Mouse (Mus musculus): ENCODE results near the gene Tmem200b. TPM values are rescaled to one million over a fixed set of nuclear protein-coding genes. Genes with fewer than 3 reads are reported as not detected.

Gene Tmem200b
- polyA plus RNA-seq, 1 experiment from 2014 or later = 0.71 TPM

DNA sequence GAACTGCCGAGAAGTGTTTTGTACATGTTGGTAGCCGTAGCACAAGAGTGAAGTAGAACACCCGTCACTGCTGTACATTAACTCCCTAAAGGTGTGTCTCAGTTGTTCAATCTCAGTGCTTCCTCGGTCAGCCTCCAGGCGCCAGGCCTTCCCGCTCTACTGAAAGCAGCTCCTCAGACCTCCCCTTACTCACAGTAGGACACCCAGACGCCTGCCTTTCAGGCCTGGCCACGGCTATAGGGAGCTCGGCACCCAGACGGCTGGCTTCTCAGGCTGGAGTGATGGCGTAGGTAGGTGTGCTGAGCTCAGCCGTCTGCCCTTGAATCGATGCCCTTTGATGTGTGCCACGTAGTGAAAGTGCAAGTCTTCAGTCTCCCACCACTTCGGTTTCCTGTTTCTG lies 20.5 kb upstream of the Tmem200b start:
- H3K9me3 ChIP-seq (ENCODE audit: control insufficient read depth, low read depth, low read length) = no peaks in the 10 kb centered on the region
- peaks cover 57% of the 10 kb centered on the region for H3K36me3 ChIP-seq (ENCODE audit: control insufficient read depth, insufficient read depth, low read length)
- H3K27ac ChIP-seq (ENCODE audit: low read length) = no peak overlapping the region
- H3K4me1 ChIP-seq (ENCODE audit: control insufficient read depth, insufficient read depth, low read length) = no peaks in the 10 kb centered on the region
- H3K27me3 ChIP-seq (ENCODE audit: control insufficient read depth, insufficient read depth, low read length) = no peaks in the 10 kb centered on the region
- no peak overlapping the region for H3K4me3 ChIP-seq (ENCODE audit: low read depth, low read length)
- 92% methylated on average over 15 of the region's 15 CpGs for WGBS
- H3K9ac ChIP-seq (replicated peaks; ENCODE audit: low read depth, low read length) = no peak overlapping the region
- no peak for ATAC-seq (ENCODE audit: insufficient number of reproducible peaks, insufficient read depth, low FRiP score, low read depth)
- H3K4me2 ChIP-seq (replicated peaks; ENCODE audit: low read depth, low read length) = no peak overlapping the region

DNA sequence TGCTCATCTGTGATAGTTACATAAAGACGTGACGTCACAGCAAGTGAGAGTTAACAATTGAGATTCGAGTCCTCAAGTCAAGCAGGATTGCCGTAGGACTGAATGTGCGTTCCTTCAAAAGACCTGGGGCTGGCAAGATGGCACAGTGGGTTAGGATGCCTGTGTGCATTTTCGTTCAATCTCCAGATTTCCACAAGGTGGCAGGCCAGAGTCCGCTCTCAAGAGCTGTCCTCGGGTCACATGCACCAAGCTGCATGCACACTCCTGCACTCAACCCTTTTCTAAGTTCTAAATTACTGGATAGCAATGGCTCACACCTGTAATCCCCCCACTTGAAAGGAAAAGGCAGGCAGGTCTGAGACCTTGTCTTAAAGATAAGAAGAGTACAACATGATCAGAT lies 17.1 kb upstream of the Tmem200b start:
- Histone ChIP-seq H3K9ac (replicated peaks; ENCODE audit: low read depth, low read length) (no peak overlapping the region), H3K9me3 (ENCODE audit: control insufficient read depth, low read depth, low read length) (no peaks in the 10 kb centered on the region), H3K36me3 (ENCODE audit: control insufficient read depth, insufficient read depth, low read length) (peaks cover 32% of the 10 kb centered on the region), H3K4me1 (ENCODE audit: control insufficient read depth, insufficient read depth, low read length) (no peaks in the 10 kb centered on the region), H3K4me3 (ENCODE audit: low read depth, low read length) (no peak overlapping the region), H3K4me2 (replicated peaks; ENCODE audit: low read depth, low read length) (no peak overlapping the region), H3K27ac (ENCODE audit: low read length) (no peak overlapping the region), H3K27me3 (ENCODE audit: control insufficient read depth, insufficient read depth, low read length) (no peaks in the 10 kb centered on the region)
- no peak for ATAC-seq (ENCODE audit: insufficient number of reproducible peaks, insufficient read depth, low FRiP score, low read depth)
- WGBS = 57% methylated on average over 8 of the region's 8 CpGs

DNA sequence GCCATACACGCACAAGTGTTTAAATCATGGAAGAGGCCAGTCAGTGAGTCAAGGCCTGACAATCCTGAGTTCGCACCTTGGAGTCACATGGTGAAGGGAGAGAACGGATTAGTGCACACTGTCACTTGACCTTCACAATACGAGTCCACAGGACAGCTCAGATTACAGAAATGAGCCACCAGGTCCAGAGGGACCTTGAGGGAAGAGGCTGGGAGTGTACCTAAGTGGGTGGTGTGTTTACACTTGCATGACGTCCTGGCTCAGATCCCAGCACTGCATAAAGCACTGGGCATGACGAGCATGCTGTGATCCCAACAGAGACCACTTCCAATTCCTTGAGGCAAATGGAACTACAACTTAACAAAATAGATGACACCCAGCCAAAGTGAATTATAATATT lies 15.1 kb upstream of the Tmem200b start:
- no peak overlapping the region for H3K9ac ChIP-seq (replicated peaks; ENCODE audit: low read depth, low read length)
- no peak overlapping the region for H3K27ac ChIP-seq (ENCODE audit: low read length)
- ATAC-seq (ENCODE audit: insufficient number of reproducible peaks, insufficient read depth, low FRiP score, low read depth) = peak; percentile 49
- H3K9me3 ChIP-seq (ENCODE audit: control insufficient read depth, low read depth, low read length) = no peaks in the 10 kb centered on the region
- no peaks in the 10 kb centered on the region for H3K27me3 ChIP-seq (ENCODE audit: control insufficient read depth, insufficient read depth, low read length)
- H3K4me1 ChIP-seq (ENCODE audit: control insufficient read depth, insufficient read depth, low read length) = 0 out of 2 replicates have a peak, but pooled peaks cover 4% of the 10 kb centered on the region
- H3K4me2 ChIP-seq (replicated peaks; ENCODE audit: low read depth, low read length) = no peak overlapping the region
- WGBS = 38% methylated on average over 6 of the region's 6 CpGs
- peaks cover 12% of the 10 kb centered on the region for H3K36me3 ChIP-seq (ENCODE audit: control insufficient read depth, insufficient read depth, low read length)
- H3K4me3 ChIP-seq (ENCODE audit: low read depth, low read length) = no peak overlapping the region

DNA sequence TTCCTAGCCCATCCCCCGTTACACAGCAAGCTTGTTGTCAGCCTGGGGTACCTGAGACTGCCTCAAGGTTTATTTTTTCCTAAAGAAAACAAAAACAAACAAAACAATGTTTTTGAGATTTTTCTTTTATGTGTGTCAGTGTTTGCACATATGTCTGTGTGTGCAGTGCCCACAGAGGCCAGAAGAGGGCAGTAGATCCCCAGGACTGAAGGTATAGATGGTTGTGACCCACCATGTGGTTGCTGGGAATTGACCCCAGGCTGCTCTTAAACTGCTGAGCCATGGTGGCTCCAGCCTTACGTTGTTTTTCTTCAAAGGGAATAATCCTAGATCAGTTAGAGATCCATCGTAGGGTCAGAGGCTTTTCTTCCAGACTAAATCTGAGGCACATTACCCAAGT lies 13.7 kb upstream of the Tmem200b start:
- H3K27me3 ChIP-seq (ENCODE audit: control insufficient read depth, insufficient read depth, low read length) = no peaks in the 10 kb centered on the region
- H3K9ac ChIP-seq (replicated peaks; ENCODE audit: low read depth, low read length) = no peak overlapping the region
- 0 out of 2 replicates have a peak, but pooled peaks cover 4% of the 10 kb centered on the region for H3K4me1 ChIP-seq (ENCODE audit: control insufficient read depth, insufficient read depth, low read length)
- no peak overlapping the region for H3K4me3 ChIP-seq (ENCODE audit: low read depth, low read length)
- H3K27ac ChIP-seq (ENCODE audit: low read length) = no peak overlapping the region
- ATAC-seq (ENCODE audit: insufficient number of reproducible peaks, insufficient read depth, low FRiP score, low read depth) = no peak
- H3K36me3 ChIP-seq (ENCODE audit: control insufficient read depth, insufficient read depth, low read length) = no peaks in the 10 kb centered on the region; the same call in 1 of the 2 replicates
- WGBS = 95% methylated on average over 3 of the region's 3 CpGs
- no peaks in the 10 kb centered on the region for H3K9me3 ChIP-seq (ENCODE audit: control insufficient read depth, low read depth, low read length)
- no peak overlapping the region for H3K4me2 ChIP-seq (replicated peaks; ENCODE audit: low read depth, low read length)

DNA sequence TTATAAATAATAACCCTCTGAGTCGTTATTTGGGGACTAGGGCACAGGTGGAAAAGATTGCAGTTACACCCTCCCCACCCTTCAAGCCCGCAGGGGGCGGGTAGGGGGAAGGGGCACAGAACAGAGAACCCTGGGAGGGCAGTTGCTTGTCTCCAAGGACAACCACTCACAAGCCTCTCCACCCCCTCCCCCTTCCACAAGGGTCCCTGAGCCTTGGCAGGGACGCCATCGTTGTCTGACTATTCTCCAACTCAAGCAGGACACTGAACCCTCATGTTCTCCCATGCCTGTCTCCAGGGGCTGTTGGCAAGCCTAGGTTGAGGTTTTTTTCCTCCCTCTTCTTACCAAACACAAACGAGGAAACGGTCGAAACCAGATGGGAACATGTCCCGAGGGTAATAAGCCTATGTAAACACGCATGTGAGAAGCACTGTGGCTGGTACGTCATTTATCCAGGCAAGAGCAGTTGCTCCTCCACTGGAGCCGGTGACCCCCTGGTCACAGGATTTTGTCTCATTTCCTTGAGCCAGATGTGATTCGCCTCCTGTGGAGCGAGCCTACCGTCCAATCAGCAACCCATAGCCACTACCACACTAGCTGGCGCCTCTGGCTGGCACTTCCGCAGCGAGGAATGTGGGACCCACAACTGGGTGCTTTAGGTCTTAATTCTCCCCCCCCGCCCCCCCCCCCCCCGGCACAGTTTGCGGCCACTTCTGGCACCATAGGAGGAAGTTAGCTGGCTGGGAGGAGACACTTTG lies 11.2 kb upstream of the Tmem200b start:
- Histone ChIP-seq H3K27ac (ENCODE audit: low read length) (no peak overlapping the region), H3K9me3 (ENCODE audit: control insufficient read depth, low read depth, low read length) (no peaks in the 10 kb centered on the region), H3K27me3 (ENCODE audit: control insufficient read depth, insufficient read depth, low read length) (peaks cover under 1% of the 10 kb centered on the region; the same call in 1 of the 2 replicates), H3K4me3 (ENCODE audit: low read depth, low read length) (no peak overlapping the region), H3K36me3 (ENCODE audit: control insufficient read depth, insufficient read depth, low read length) (no peaks in the 10 kb centered on the region; the same call in 1 of the 2 replicates), H3K4me2 (replicated peaks; ENCODE audit: low read depth, low read length) (peak overlapping the region; percentile 26), H3K9ac (replicated peaks; ENCODE audit: low read depth, low read length) (no peak overlapping the region), H3K4me1 (ENCODE audit: control insufficient read depth, insufficient read depth, low read length) (peaks cover 13% of the 10 kb centered on the region; the same call in 1 of the 2 replicates)
- ATAC-seq (ENCODE audit: insufficient number of reproducible peaks, insufficient read depth, low FRiP score, low read depth) = no peak
- WGBS = 7% methylated on average over 19 of the region's 21 CpGs

DNA sequence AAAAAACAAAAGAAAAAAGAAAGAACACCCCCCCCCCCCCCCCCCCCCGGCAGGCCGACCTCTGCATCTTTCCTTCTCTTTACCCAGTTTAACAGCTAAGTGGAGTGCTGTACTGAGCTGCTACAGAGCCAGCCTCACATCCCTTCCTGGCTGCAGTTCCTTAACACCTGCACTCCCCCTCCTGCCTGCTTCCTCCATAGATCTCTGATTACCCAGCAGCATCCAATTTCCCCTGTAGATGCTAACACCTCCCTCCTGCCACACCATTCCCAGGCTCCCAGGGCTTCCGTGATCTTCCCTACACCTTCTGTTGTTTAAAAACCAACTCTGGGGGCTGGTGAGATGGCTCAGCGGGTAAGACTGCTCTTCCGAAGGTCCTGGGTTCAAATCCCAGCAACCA lies 10.1 kb upstream of the Tmem200b start:
- Histone ChIP-seq H3K27me3 (ENCODE audit: control insufficient read depth, insufficient read depth, low read length) (peaks cover 10% of the 10 kb centered on the region), H3K27ac (ENCODE audit: low read length) (no peak overlapping the region), H3K9ac (replicated peaks; ENCODE audit: low read depth, low read length) (no peak overlapping the region), H3K4me3 (ENCODE audit: low read depth, low read length) (no peak overlapping the region), H3K9me3 (ENCODE audit: control insufficient read depth, low read depth, low read length) (no peaks in the 10 kb centered on the region), H3K4me2 (replicated peaks; ENCODE audit: low read depth, low read length) (no peak overlapping the region), H3K4me1 (ENCODE audit: control insufficient read depth, insufficient read depth, low read length) (peaks cover 16% of the 10 kb centered on the region; the same call in 1 of the 2 replicates), H3K36me3 (ENCODE audit: control insufficient read depth, insufficient read depth, low read length) (no peaks in the 10 kb centered on the region)
- no peak for ATAC-seq (ENCODE audit: insufficient number of reproducible peaks, insufficient read depth, low FRiP score, low read depth)
- WGBS = 51% methylated on average over 3 of the region's 5 CpGs

DNA sequence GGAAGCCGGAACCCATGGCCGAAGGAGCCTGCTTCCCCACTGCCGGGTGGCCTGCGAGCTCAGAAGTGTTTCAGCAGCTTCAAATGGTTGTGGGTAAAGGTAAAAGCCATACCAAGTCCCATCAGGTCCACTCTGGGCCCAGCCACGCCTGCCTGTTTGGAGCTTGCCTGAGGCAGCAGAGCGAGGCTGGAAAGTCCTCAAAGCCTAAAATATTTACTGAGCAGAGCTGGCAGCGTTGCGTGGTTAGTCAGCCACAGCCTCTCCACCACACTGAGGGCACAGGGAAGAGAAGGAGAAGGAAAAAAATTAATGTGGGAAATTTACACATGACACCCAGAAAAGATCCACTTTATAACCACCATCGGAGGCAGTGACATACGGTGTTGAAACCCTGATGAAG lies 8.0 kb upstream of the Tmem200b start:
- Histone ChIP-seq H3K4me1 (ENCODE audit: control insufficient read depth, insufficient read depth, low read length) (peaks cover 19% of the 10 kb centered on the region; the same call in 1 of the 2 replicates), H3K36me3 (ENCODE audit: control insufficient read depth, insufficient read depth, low read length) (no peaks in the 10 kb centered on the region), H3K27me3 (ENCODE audit: control insufficient read depth, insufficient read depth, low read length) (peaks cover 13% of the 10 kb centered on the region), H3K4me2 (replicated peaks; ENCODE audit: low read depth, low read length) (no peak overlapping the region), H3K4me3 (ENCODE audit: low read depth, low read length) (no peak overlapping the region), H3K9me3 (ENCODE audit: control insufficient read depth, low read depth, low read length) (no peaks in the 10 kb centered on the region), H3K9ac (replicated peaks; ENCODE audit: low read depth, low read length) (no peak overlapping the region), H3K27ac (ENCODE audit: low read length) (no peak overlapping the region)
- 58% methylated on average over 10 of the region's 10 CpGs for WGBS
- no peak for ATAC-seq (ENCODE audit: insufficient number of reproducible peaks, insufficient read depth, low FRiP score, low read depth)

DNA sequence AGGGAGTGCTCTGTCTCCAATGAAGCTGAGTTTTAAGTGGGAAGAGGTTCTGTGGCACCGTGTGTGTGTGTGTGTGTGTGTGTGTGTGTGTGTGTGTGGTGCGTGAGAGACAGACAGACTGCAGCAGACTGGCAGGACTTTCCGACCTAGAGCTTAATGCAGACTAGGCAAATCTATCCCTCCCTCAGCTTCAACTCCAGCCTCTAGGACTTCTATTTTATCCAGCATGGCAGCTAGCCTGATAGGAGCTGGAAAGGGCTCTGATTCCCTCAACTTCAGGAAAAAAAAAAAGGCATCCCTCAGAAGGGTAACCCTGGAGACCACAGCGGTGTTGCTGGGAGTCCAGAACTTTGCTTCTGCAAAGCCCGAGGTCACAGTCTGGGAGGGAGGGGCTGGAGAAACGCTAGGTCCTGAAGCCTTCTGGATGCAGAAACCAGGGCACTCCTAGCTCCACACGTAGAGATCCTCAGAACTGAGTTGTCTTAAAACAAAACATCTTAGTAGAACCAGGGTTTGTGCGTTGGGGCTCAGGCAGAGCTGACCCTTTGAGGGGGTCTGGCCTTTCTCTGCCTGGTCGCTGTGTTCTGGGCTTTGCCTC lies 7.4 kb upstream of the Tmem200b start:
- no peak overlapping the region for H3K9ac ChIP-seq (replicated peaks; ENCODE audit: low read depth, low read length)
- H3K27me3 ChIP-seq (ENCODE audit: control insufficient read depth, insufficient read depth, low read length) = peaks cover 13% of the 10 kb centered on the region
- no peaks in the 10 kb centered on the region for H3K9me3 ChIP-seq (ENCODE audit: control insufficient read depth, low read depth, low read length)
- H3K36me3 ChIP-seq (ENCODE audit: control insufficient read depth, insufficient read depth, low read length) = no peaks in the 10 kb centered on the region
- H3K27ac ChIP-seq (ENCODE audit: low read length) = no peak overlapping the region
- H3K4me3 ChIP-seq (ENCODE audit: low read depth, low read length) = no peak overlapping the region
- WGBS = 15% methylated on average over 9 of the region's 9 CpGs
- no peak overlapping the region for H3K4me2 ChIP-seq (replicated peaks; ENCODE audit: low read depth, low read length)
- H3K4me1 ChIP-seq (ENCODE audit: control insufficient read depth, insufficient read depth, low read length) = peaks cover 25% of the 10 kb centered on the region
- no peak for ATAC-seq (ENCODE audit: insufficient number of reproducible peaks, insufficient read depth, low FRiP score, low read depth)
